Mouse (Mus musculus): Measurements from ENCODE around the gene Bnip2. TPM values are rescaled to one million over a fixed set of nuclear protein-coding genes. Genes with fewer than 3 reads are reported as not detected.

Bnip2 gene
- total RNA-seq, 2 experiments from 2014 or later, result 34.2 to 35.2 TPM

GRCm38 (mm10) chr9:70042935-70043334 lies 53.7 kb downstream of the Bnip2 start:
- no peak for ATAC-seq (replicated peaks; ENCODE audit: low FRiP score, poor library complexity, severe bottlenecking)

GRCm38 (mm10) chr9:70044865-70045264 lies 55.6 kb downstream of the Bnip2 start:
- no peak for ATAC-seq (replicated peaks; ENCODE audit: low FRiP score, poor library complexity, severe bottlenecking)

GRCm38 (mm10) chr9:70046255-70046654 lies 57.0 kb downstream of the Bnip2 start:
- ATAC-seq (replicated peaks; ENCODE audit: low FRiP score, poor library complexity, severe bottlenecking), result no peak

- no peak for ATAC-seq (replicated peaks; ENCODE audit: low FRiP score, poor library complexity, severe bottlenecking)
Measured at GRCm38 (mm10) chr9:70047839-70048238, 58.6 kb downstream of the Bnip2 start.

GRCm38 (mm10) chr9:70048280-70048679 lies 59.0 kb downstream of the Bnip2 start:
- no peak for ATAC-seq (replicated peaks; ENCODE audit: low FRiP score, poor library complexity, severe bottlenecking)

GRCm38 (mm10) chr9:70048751-70049415 lies 59.6 kb downstream of the Bnip2 start:
- no peak for ATAC-seq (replicated peaks; ENCODE audit: low FRiP score, poor library complexity, severe bottlenecking)

- ATAC-seq (replicated peaks; ENCODE audit: low FRiP score, poor library complexity, severe bottlenecking), result no peak
Measured at GRCm38 (mm10) chr9:70049416-70049783, 60.1 kb downstream of the Bnip2 start.

- ATAC-seq (replicated peaks; ENCODE audit: low FRiP score, poor library complexity, severe bottlenecking), result no peak
Measured at GRCm38 (mm10) chr9:70049839-70050238, 60.6 kb downstream of the Bnip2 start.

- no peak for ATAC-seq (replicated peaks; ENCODE audit: low FRiP score, poor library complexity, severe bottlenecking)
Measured at GRCm38 (mm10) chr9:70052730-70053129, 63.5 kb downstream of the Bnip2 start.

GRCm38 (mm10) chr9:70053411-70053810 lies 64.1 kb downstream of the Bnip2 start:
- ATAC-seq (replicated peaks; ENCODE audit: low FRiP score, poor library complexity, severe bottlenecking), result no peak

Other genes starting within 250 kb of the Bnip2 start
- not detected in 2 replicates for gene Foxb1, start 228.5 kb upstream of the Bnip2 start, total RNA-seq (2015; ENCODE audit: low replicate concordance)
- not detected in 2 replicates for gene Foxb1, start 228.5 kb upstream of the Bnip2 start, total RNA-seq (2017; ENCODE audit: low replicate concordance)
- gene Gtf2a2, start 23.1 kb downstream of the Bnip2 start, total RNA-seq (2015; ENCODE audit: low replicate concordance), result 13.8 and 41.4 TPM in 2 replicates
- 28.5 and 58.0 TPM in 2 replicates for gene Gtf2a2, start 23.1 kb downstream of the Bnip2 start, total RNA-seq (2017; ENCODE audit: low replicate concordance)
- gene Gcnt3, start 48.6 kb downstream of the Bnip2 start, total RNA-seq (2015; ENCODE audit: low replicate concordance), result not detected in 2 replicates
- not detected in 2 replicates for gene Gcnt3, start 48.6 kb downstream of the Bnip2 start, total RNA-seq (2017; ENCODE audit: low replicate concordance)
- not detected in 2 replicates for gene Fam81a, start 153.1 kb downstream of the Bnip2 start, total RNA-seq (2015; ENCODE audit: low replicate concordance)
- gene Fam81a, start 153.1 kb downstream of the Bnip2 start, total RNA-seq (2017; ENCODE audit: low replicate concordance), result not detected in 2 replicates
- not detected in 2 replicates for gene Myo1e, start 217.9 kb downstream of the Bnip2 start, total RNA-seq (2015; ENCODE audit: low replicate concordance)
- not detected in 2 replicates for gene Myo1e, start 217.9 kb downstream of the Bnip2 start, total RNA-seq (2017; ENCODE audit: low replicate concordance)

Data from erythroblast, adult 5-6 weeks (primary cell).